Mouse (Mus musculus): ENCODE data around the gene Olfr304. TPM values are rescaled to one million over a fixed set of nuclear protein-coding genes. Genes with fewer than 3 reads are reported as not detected.

The Olfr304 gene
- total RNA-seq (2023) = not detected

DNA sequence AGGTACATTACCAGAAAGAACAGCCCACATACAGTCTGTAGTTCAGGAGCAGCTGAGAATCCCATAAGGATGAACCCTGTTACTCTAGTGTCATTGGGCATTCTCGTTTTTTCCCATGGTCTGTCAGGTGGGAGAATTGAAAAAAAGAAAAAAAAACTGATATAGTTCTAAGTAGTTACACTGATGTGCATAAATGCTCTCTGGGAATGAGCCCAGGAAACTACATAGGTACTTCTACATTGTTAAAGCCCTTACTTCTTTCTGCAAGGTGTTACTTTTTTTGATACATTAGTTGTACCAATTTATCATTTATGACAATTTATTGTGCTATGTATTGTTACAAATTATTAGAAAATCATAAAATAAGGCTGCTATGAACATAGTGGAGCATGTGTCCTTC, at the start of gene Olfr304:
Olfr304 (minus strand) TSS at position 101 of the 400 bp plus-strand sequence.

DNA sequence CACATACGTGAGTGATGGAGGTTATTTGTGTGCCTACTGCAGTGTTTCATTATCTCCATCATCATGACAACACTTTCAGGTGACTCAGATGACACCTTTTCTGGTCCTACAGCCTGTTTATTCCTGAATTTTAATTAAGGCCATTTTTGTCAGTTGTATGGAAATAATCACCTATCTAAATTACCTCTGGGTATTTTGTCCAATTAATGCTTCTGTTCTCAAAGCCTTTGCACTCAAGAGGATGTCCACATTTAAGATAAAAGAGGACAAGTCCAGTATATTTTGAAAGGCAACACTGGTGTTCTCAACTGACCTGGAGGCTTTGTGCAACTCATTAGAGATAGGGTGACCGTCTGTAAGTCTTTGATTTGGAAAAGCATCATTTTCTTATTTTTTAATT, 17.1 kb upstream of the Olfr304 start, which contains the start of gene Olfr301:
Olfr301 (plus strand) TSS at position 301 of the 400 bp plus-strand sequence.

DNA sequence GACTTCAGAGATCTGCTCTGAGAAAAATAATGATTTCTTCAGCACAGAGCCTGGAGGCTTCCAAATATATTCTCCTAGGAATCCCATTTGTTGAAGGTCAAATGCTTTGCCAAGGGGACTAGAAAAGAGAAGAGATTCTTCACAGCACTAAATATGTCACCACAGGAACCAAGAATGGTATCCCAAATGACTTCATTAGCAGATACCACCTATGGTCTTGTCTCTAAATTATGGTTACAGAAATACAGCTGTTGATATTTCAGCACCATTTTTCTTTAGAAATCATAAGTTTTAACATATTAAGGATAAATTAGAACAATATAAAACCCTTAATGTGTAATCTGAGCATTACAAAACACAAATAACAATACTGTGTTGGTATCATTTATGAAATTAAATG, 11.2 kb upstream of the Olfr304 start, which contains the start of gene Olfr303:
Olfr303 (minus strand) TSS at position 101 of the 400 bp plus-strand sequence.

DNA sequence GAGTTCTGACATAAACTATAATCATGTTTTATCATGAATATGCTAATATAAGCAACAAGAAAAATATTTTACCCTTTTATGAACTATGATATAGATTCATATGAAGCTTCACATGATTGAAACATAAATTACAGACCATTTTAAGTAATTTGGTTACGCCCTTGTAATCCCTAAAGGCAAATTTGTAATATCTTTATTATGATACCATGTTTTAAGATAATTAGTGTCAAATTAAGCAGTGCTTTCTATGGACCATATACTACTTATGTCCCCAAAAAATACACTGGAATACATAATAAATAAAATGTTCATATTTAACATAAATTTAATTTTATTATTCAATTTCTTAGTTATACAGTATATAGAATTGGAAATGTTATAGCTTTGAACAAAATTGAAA, 19.6 kb downstream of the Olfr304 start, which contains the start of gene Olfr305:
Olfr305 (minus strand) TSS at position 101 of the 400 bp plus-strand sequence.

DNA sequence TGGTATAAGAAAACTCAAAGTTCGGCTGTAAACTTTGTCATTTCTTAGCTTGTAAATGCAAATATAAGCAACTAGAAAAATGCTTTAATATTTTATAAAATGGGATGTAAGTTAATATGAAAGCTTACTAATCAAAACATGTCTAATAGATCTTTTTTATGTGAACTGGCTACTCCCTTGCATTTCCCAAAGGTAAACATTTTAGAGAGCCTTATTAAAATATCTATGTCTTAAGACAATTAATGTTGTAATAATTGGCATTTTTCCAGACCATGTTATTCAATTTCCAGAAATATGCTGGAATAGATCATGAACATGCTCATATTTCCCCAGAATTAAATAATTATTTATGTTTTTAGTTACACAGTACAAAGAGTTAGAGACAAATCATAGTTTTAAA, 49.0 kb downstream of the Olfr304 start, which contains the start of gene Olfr307:
Olfr307 (minus strand) TSS at position 101 of the 400 bp plus-strand sequence.

Other genes with a start within 250 kb of the Olfr304 start
- gene Vmn2r75, start 214.9 kb downstream of the Olfr304 start, total RNA-seq (2023) = not detected
- not detected for gene Vmn2r76, start 140.3 kb downstream of the Olfr304 start, total RNA-seq (2023)
- not detected for gene Olfr310, start 109.5 kb downstream of the Olfr304 start, total RNA-seq (2023)
- not detected for gene Olfr309, start 73.0 kb downstream of the Olfr304 start, total RNA-seq (2023)
- not detected for gene Olfr308, start 61.0 kb downstream of the Olfr304 start, total RNA-seq (2023)
- gene Olfr307, start 49.1 kb downstream of the Olfr304 start, total RNA-seq (2023) = not detected
- not detected for gene Olfr305, start 19.7 kb downstream of the Olfr304 start, total RNA-seq (2023)
- not detected for gene Olfr303, start 11.1 kb upstream of the Olfr304 start, total RNA-seq (2023)
- gene Olfr301, start 17.2 kb upstream of the Olfr304 start, total RNA-seq (2023) = not detected
- not detected for gene Olfr299, start 73.3 kb upstream of the Olfr304 start, total RNA-seq (2023)
- gene Olfr298, start 105.8 kb upstream of the Olfr304 start, total RNA-seq (2023) = not detected
- gene Olfr297, start 133.3 kb upstream of the Olfr304 start, total RNA-seq (2023) = not detected
- not detected for gene Olfr295, start 197.2 kb upstream of the Olfr304 start, total RNA-seq (2023)
- not detected for gene Olfr294, start 230.0 kb upstream of the Olfr304 start, total RNA-seq (2023)

Measured in B cell, adult 67 days (primary cell).